Mouse (Mus musculus) CD4-positive, CD25-positive, alpha-beta regulatory T cell (primary cell): ENCODE results near the gene Larp4b. TPM values are rescaled to one million over a fixed set of nuclear protein-coding genes. Genes with fewer than 3 reads are reported as not detected.

Experiments used
- polyA plus RNA-seq: library from polyadenylated mRNA; unstranded; fragments of 100-300 nt; shearing (Covaris generic); gene quantifications from one replicate; pipeline ENCODE4 v1.2.1, GENCODE M21; 2017

Gene Larp4b
- 63.6 TPM for polyA plus RNA-seq

GRCm38 (mm10) chr13:9093316-9094155 lies at the start of gene Larp4b:
Gene Larp4b, plus strand, starts transcription at chr13:9093881.

Other genes with a start within 250 kb of the Larp4b start
- 36.4 TPM for gene Wdr37, start 222.0 kb upstream of the Larp4b start, polyA plus RNA-seq
- gene Idi1, start 208.4 kb upstream of the Larp4b start, polyA plus RNA-seq = 29.6 TPM
- gene Gm9745, start 145.7 kb upstream of the Larp4b start, polyA plus RNA-seq = not detected
- not detected for gene Idi2, start 141.0 kb upstream of the Larp4b start, polyA plus RNA-seq
- 97.6 TPM for gene Gtpbp4, start 97.8 kb upstream of the Larp4b start, polyA plus RNA-seq
- 1.4 TPM for gene Dip2c, start 182.6 kb downstream of the Larp4b start, polyA plus RNA-seq